Mouse (Mus musculus) kidney, embryonic 16.5 days (tissue): ENCODE results near the gene Gm14744. TPM values are rescaled to one million over a fixed set of nuclear protein-coding genes. Genes with fewer than 3 reads are reported as not detected.
"Not testable (repeated sequence)": the region's sequence is repeated elsewhere in the genome, so short reads cannot be mapped to it uniquely, and the experiment has no call there.

Source experiments
- ATAC-seq: fragments of 200-750 bp; cut with Nextera tagmentation; 2 replicates; pipeline ENCODE4 v1.8.0; 2017; ENCODE audit warnings: moderate TSS enrichment; ENCODE audit not compliant: low FRiP score, low TSS enrichment
- H3K27ac ChIP-seq: fragments of 300-500 bp; sonication (generic); 2 replicates; pipeline ENCODE4 v1.5.1; 2014; ENCODE audit warnings: low read length
- H3K27me3 ChIP-seq: fragments of 300-500 bp; sonication (generic); 2 replicates; pipeline ENCODE4 v1.6.1; 2014; ENCODE audit warnings: low read length, control low read depth, mixed read lengths; ENCODE audit not compliant: insufficient read depth
- H3K36me3 ChIP-seq: fragments of 300-500 bp; sonication (generic); 2 replicates; pipeline ENCODE4 v1.6.1; 2014; ENCODE audit warnings: low read length, control low read depth, mixed read lengths; ENCODE audit not compliant: insufficient read depth
- H3K4me1 ChIP-seq: fragments of 300-500 bp; sonication (generic); 2 replicates; pipeline ENCODE4 v1.6.1; 2014; ENCODE audit warnings: low read length, control low read depth, mixed read lengths; ENCODE audit not compliant: insufficient read depth
- H3K4me2 ChIP-seq: fragments of 300-500 bp; sonication (generic); replicated peaks from 2 replicates; pipeline ENCODE4 v1.6.1; 2014; ENCODE audit warnings: low read depth, low read length
- H3K4me3 ChIP-seq: fragments of 300-500 bp; sonication (generic); 2 replicates; pipeline ENCODE4 v1.5.1; 2014; ENCODE audit warnings: mild to moderate bottlenecking, low read length
- H3K9ac ChIP-seq: fragments of 300-500 bp; sonication (generic); replicated peaks from 2 replicates; pipeline ENCODE4 v1.6.1; 2014; ENCODE audit warnings: low read length
- H3K9me3 ChIP-seq: fragments of 300-500 bp; sonication (generic); 2 replicates; pipeline ENCODE4 v1.6.1; 2016; ENCODE audit warnings: low read length, control low read depth
- WGBS: fragments of 180-500 bp; shearing (Covaris S2); extraction: QIAGEN DNeasy Blood & Tissue Kit; methylation state at CpG from one replicate; pipeline ENCODE4 v1.1.7; 2014; 5-methylcytosine and 5-hydroxymethylcytosine counted together
- polyA plus RNA-seq: library from polyadenylated mRNA; unstranded; fragments of >200 nt; fragmentation: Nextera tagmentation; extraction: Ambion mirVana; gene quantifications from 2 replicates; pipeline ENCODE4 v1.2.1, GENCODE M21; 2015

The Gm14744 gene
- polyA plus RNA-seq: not detected in 2 replicates

DNA sequence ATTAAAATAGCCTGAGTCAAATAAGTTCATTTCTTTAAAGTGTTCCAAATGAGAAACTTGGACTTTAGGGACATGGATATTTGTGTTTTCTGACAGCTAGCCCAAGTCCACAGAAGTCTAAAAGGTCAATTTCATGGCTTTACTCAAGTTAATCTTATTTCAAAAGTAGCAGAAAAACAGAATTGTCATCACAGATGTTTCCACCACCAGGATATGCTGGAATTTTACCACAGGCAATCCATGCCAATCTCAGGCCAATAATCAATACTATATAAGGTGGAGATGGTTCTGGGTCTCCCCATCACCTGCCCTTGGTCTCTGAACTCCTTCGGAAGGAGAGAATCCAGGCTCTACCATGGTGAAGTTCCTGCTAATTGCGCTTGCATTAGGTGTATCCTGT is at the start of gene Gm14744:
Gene Gm14744 (plus strand): TSS at position 301 of the 400 bp plus-strand sequence.
- 84% methylated on average over 2 of the region's 2 CpGs for WGBS
- not testable (repeated sequence) for H3K4me3 ChIP-seq, H3K36me3 ChIP-seq, ATAC-seq, H3K27ac ChIP-seq, H3K9me3 ChIP-seq, H3K4me1 ChIP-seq, H3K27me3 ChIP-seq, H3K4me2 ChIP-seq, H3K9ac ChIP-seq

DNA sequence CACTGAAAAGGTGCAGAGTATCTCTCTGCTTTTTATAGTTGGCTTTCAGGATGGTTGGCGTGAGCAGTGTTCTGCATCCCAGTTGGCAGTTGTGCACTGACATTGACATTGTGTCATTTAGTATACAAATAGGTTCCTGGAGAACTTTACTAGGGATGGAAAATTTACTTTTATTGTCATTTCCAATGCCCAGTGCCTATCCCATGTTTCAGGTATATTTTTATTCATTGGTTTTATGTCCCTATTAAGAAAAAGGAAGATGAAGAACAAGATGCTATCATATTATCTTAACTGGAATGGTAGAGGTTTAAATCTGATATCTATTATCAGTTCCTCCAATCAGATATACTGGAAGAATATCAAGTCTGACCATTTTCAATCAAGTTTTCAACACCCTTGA is 11.0 kb upstream of the Gm14744 start, which contains the start of gene Pbsn:
Gene Pbsn (minus strand): TSS at position 101 of the 400 bp plus-strand sequence.
- WGBS: 89% methylated on average over 1 of the region's 1 CpGs
- Histone ChIP-seq H3K4me1 (no peaks in the 10 kb centered on the region), H3K9me3 (no peaks in the 10 kb centered on the region), H3K36me3 (no peaks in the 10 kb centered on the region), H3K27ac (no peak within 1 kb of the TSS), H3K4me3 (no peak within 1 kb of the TSS), H3K27me3 (no peaks in the 10 kb centered on the region), H3K4me2 (no peak within 1 kb of the TSS), H3K9ac (no peak within 1 kb of the TSS)
- ATAC-seq: no peak

DNA sequence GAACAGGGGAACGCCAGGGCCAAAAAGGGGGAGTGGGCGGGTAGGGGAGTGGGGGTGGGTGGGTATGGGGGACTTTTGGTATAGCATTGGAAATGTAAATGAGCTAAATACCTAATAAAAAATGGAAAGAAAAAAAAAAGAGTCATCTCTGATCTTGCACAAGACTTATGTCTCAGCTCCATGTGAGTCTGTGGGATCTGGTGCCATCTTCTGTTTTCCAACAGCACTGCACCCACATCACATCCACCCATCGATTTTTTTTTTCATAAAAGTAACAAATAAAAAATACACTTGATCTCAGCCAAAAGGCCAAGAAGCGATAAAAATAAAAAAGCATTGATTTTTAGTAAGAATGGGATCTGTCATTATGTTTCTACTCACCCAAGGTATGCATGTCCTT is 15.5 kb downstream of the Gm14744 start:
- H3K36me3 ChIP-seq, H3K9me3 ChIP-seq, H3K27me3 ChIP-seq, ATAC-seq, H3K27ac ChIP-seq, H3K4me2 ChIP-seq, H3K4me3 ChIP-seq, H3K4me1 ChIP-seq, H3K9ac ChIP-seq: not testable (repeated sequence)
- WGBS: 44% methylated on average over 2 of the region's 4 CpGs

Other genes starting within 250 kb of the Gm14744 start
- gene Prkx, start 68.5 kb upstream of the Gm14744 start, polyA plus RNA-seq: 18.1 and 18.3 TPM in 2 replicates
- gene Pbsn, start 11.1 kb upstream of the Gm14744 start, polyA plus RNA-seq: not detected in 2 replicates
- gene 5430402E10Rik, start 60.3 kb downstream of the Gm14744 start, polyA plus RNA-seq: not detected in 2 replicates
- not detected in 2 replicates for gene Obp1a, start 226.6 kb downstream of the Gm14744 start, polyA plus RNA-seq